Mouse (Mus musculus) thymus, adult 2 months (tissue): ENCODE measurements around the gene Hcn1. TPM values are rescaled to one million over a fixed set of nuclear protein-coding genes. Genes with fewer than 3 reads are reported as not detected.

ENCODE experiments used
- DNase-seq: peaks from one replicate; pipeline ENCODE4 v3.0.0; 2021
- H3K27ac ChIP-seq: fragments of 200-500 bp; 2 replicates; pipeline ENCODE4 v1.5.1; 2012; ENCODE audit warnings: low read length, control low read depth; ENCODE audit not compliant: control insufficient read depth, insufficient read depth
- H3K27me3 ChIP-seq: fragments of 200-500 bp; 2 replicates; pipeline ENCODE4 v1.6.1; 2012; ENCODE audit warnings: mild to moderate bottlenecking, low read length, moderate library complexity, mixed read lengths; ENCODE audit not compliant: control insufficient read depth, insufficient read depth
- H3K36me3 ChIP-seq: fragments of 200-500 bp; 2 replicates; pipeline ENCODE4 v1.6.1; 2012; ENCODE audit warnings: mild to moderate bottlenecking, low read length, moderate library complexity; ENCODE audit not compliant: control insufficient read depth, insufficient read depth
- H3K4me1 ChIP-seq: fragments of 200-500 bp; replicated peaks from 2 replicates; pipeline ENCODE4 v1.6.1; 2012; ENCODE audit warnings: low read length; ENCODE audit not compliant: control insufficient read depth, insufficient read depth
- H3K4me3 ChIP-seq: fragments of 200-500 bp; 2 replicates; pipeline ENCODE4 v1.5.1; 2012; ENCODE audit warnings: mild to moderate bottlenecking, low read length, control low read depth, moderate library complexity; ENCODE audit not compliant: control insufficient read depth, insufficient read depth
- CTCF ChIP-seq: fragments of 200-500 bp; IDR thresholded peaks from 2 replicates; pipeline ENCODE4 v1.5.1; 2012; ENCODE audit warnings: mild to moderate bottlenecking, control low read depth, low read length, moderate library complexity, borderline replicate concordance; ENCODE audit not compliant: control insufficient read depth, poor library complexity, insufficient read depth; ENCODE audit errors: extremely low read depth
- POLR2A ChIP-seq: fragments of 200-500 bp; IDR thresholded peaks from 2 replicates; pipeline ENCODE4 v1.6.1; 2012; ENCODE audit warnings: mild to moderate bottlenecking, low read length, control low read depth, moderate library complexity; ENCODE audit not compliant: control insufficient read depth, poor library complexity, insufficient read depth; ENCODE audit errors: extremely low read depth
- WGBS: fragments of 180-500 bp; shearing (Covaris S2); methylation state at CpG from one replicate; pipeline ENCODE4 v1.1.7; 2018; 5-methylcytosine and 5-hydroxymethylcytosine counted together
- polyA plus RNA-seq: library from polyadenylated mRNA; depleted of rRNA; stranded (reverse); fragments of >200 nt; gene quantifications from 2 replicates; pipeline ENCODE4 v1.2.3, GENCODE M21; 2012; rRNA removed

Gene Hcn1
- 0.09 and 0.20 TPM in 2 replicates for polyA plus RNA-seq

GRCm38 (mm10) chr13:117602181-117602580 is at the start of gene Hcn1:
Hcn1 (plus strand) TSS chr13:117602320.
- peaks cover 8% of the 10 kb centered on the region for H3K4me1 ChIP-seq
- peak; percentile 58 for DNase-seq
- H3K36me3 ChIP-seq: no peaks in the 10 kb centered on the region
- TF ChIP-seq CTCF: peak; percentile 82
- no peak for TF ChIP-seq POLR2A
- 0 out of 2 replicates have a peak within 1 kb of the TSS, but pooled peaks have one; percentile 13 for H3K4me3 ChIP-seq
- WGBS: 4% methylated on average over 45 of the region's 45 CpGs
- peaks cover 9% of the 10 kb centered on the region for H3K27me3 ChIP-seq
- H3K27ac ChIP-seq: no peak within 1 kb of the TSS

GRCm38 (mm10) chr13:117567251-117567650 is 34.9 kb upstream of the Hcn1 start:
- Histone ChIP-seq H3K27ac (no peak overlapping the region), H3K4me3 (no peak overlapping the region), H3K4me1 (no peaks in the 10 kb centered on the region), H3K27me3 (no peaks in the 10 kb centered on the region), H3K36me3 (no peaks in the 10 kb centered on the region)
- no peak for DNase-seq
- 85% methylated on average over 8 of the region's 8 CpGs for WGBS
- TF ChIP-seq POLR2A (no peak), CTCF (no peak)

GRCm38 (mm10) chr13:117571747-117572146 is 30.4 kb upstream of the Hcn1 start:
- Histone ChIP-seq H3K27me3 (no peaks in the 10 kb centered on the region), H3K4me3 (no peak overlapping the region), H3K4me1 (no peaks in the 10 kb centered on the region), H3K36me3 (no peaks in the 10 kb centered on the region), H3K27ac (no peak overlapping the region)
- DNase-seq: no peak
- WGBS: 67% methylated on average over 3 of the region's 3 CpGs
- no peak for TF ChIP-seq CTCF
- no peak for TF ChIP-seq POLR2A

GRCm38 (mm10) chr13:117594494-117595182 is 7.5 kb upstream of the Hcn1 start:
- no peak overlapping the region for H3K27ac ChIP-seq
- H3K4me1 ChIP-seq: no peaks in the 10 kb centered on the region
- H3K4me3 ChIP-seq: no peak overlapping the region
- H3K27me3 ChIP-seq: no peaks in the 10 kb centered on the region
- WGBS: 86% methylated on average over 10 of the region's 10 CpGs
- TF ChIP-seq CTCF (no peak), POLR2A (no peak)
- H3K36me3 ChIP-seq: no peaks in the 10 kb centered on the region
- DNase-seq: no peak

GRCm38 (mm10) chr13:117595183-117595532 is 7.0 kb upstream of the Hcn1 start:
- Histone ChIP-seq H3K4me3 (no peak overlapping the region), H3K27me3 (no peaks in the 10 kb centered on the region), H3K4me1 (no peaks in the 10 kb centered on the region), H3K27ac (no peak overlapping the region), H3K36me3 (no peaks in the 10 kb centered on the region)
- no peak for TF ChIP-seq CTCF
- TF ChIP-seq POLR2A: no peak
- no peak for DNase-seq
- 69% methylated on average over 3 of the region's 3 CpGs for WGBS

GRCm38 (mm10) chr13:117601331-117601965 is 672 bp upstream of the Hcn1 start:
- no peak for DNase-seq
- no peak overlapping the region for H3K27ac ChIP-seq
- 65% methylated on average over 9 of the region's 9 CpGs for WGBS
- H3K4me3 ChIP-seq: no peak overlapping the region
- H3K36me3 ChIP-seq: no peaks in the 10 kb centered on the region
- H3K4me1 ChIP-seq: peaks cover 8% of the 10 kb centered on the region
- no peak for TF ChIP-seq CTCF
- TF ChIP-seq POLR2A: no peak
- H3K27me3 ChIP-seq: peaks cover 9% of the 10 kb centered on the region
